Mouse (Mus musculus) cerebellum, postnatal 10 days (tissue): Measurements from ENCODE around the gene Olfr1360.

Experiments
- DNase-seq, 2 experiments: peaks; one replicate each; pipeline ENCODE4 v3.0.0; 2021; ENCODE audit warnings: mixed read lengths in 2 of 2

Gene Olfr1360

GRCm38 (mm10) chr13:21642418-21642817 lies 34.8 kb downstream of the Olfr1360 start, which contains the start of gene Olfr11:
Gene Olfr11 (minus strand): TSS chr13:21642518.
- DNase-seq: no peak
